Mouse (Mus musculus) erythroblast, embryonic 14.5 days (primary cell): ENCODE measurements around the gene Zfp827. TPM values are rescaled to one million over a fixed set of nuclear protein-coding genes. Genes with fewer than 3 reads are reported as not detected.
A peak's percentile ranks its signal among the peaks of the same experiment; 100 is the strongest.

Experiments used
- H3K27me3 ChIP-seq: 2 replicates; pipeline ENCODE4 v1.6.1; 2012; ENCODE audit warnings: inconsistent platforms; ENCODE audit not compliant: control insufficient read depth
- H3K36me3 ChIP-seq: 2 replicates; pipeline ENCODE4 v1.6.1; 2012; ENCODE audit warnings: mild to moderate bottlenecking, inconsistent platforms; ENCODE audit not compliant: control insufficient read depth
- H3K4me1 ChIP-seq: 2 replicates; pipeline ENCODE4 v1.6.1; 2012; ENCODE audit warnings: inconsistent platforms; ENCODE audit not compliant: control insufficient read depth
- H3K4me3 ChIP-seq: replicated peaks from 2 replicates; pipeline ENCODE3; 2012; ENCODE audit warnings: moderate library complexity, mild to moderate bottlenecking, inconsistent platforms
- H3K9me3 ChIP-seq: 2 replicates; pipeline ENCODE4 v1.6.1; 2012; ENCODE audit warnings: low read length, inconsistent platforms, mixed read lengths; ENCODE audit not compliant: control insufficient read depth
- GATA1 ChIP-seq: IDR thresholded peaks from 2 replicates; pipeline ENCODE4 v1.6.1; 2012; ENCODE audit warnings: low read length, inconsistent platforms, mixed read lengths
- TAL1 ChIP-seq: IDR thresholded peaks from 3 replicates; pipeline ENCODE4 v1.6.1; 2012; ENCODE audit warnings: low read length, inconsistent platforms, mixed read lengths
- polyA plus RNA-seq: library from polyadenylated mRNA; stranded (reverse); fragments of >175 nt; gene quantifications from 2 replicates; pipeline ENCODE4 v1.2.3, GENCODE M21; 2012

Zfp827 gene
- polyA plus RNA-seq, 1 experiment = 0.03 TPM

GRCm38 (mm10) chr8:79208181-79208580, 179.9 kb downstream of the Zfp827 start:
- peaks cover 3% of the 10 kb centered on the region; the same call in 1 of the 2 replicates for H3K4me1 ChIP-seq
- TF ChIP-seq TAL1 (no peak), GATA1 (no peak)
- H3K27me3 ChIP-seq = no peaks in the 10 kb centered on the region; the same call in 1 of the 2 replicates
- H3K4me3 ChIP-seq = no peak overlapping the region
- no peaks in the 10 kb centered on the region for H3K9me3 ChIP-seq
- H3K36me3 ChIP-seq = no peaks in the 10 kb centered on the region

GRCm38 (mm10) chr8:79208691-79209640, 180.7 kb downstream of the Zfp827 start:
- no peaks in the 10 kb centered on the region for H3K9me3 ChIP-seq
- no peaks in the 10 kb centered on the region; the same call in 1 of the 2 replicates for H3K27me3 ChIP-seq
- peaks cover 3% of the 10 kb centered on the region; the same call in 1 of the 2 replicates for H3K4me1 ChIP-seq
- TF ChIP-seq GATA1 (no peak), TAL1 (no peak)
- no peaks in the 10 kb centered on the region for H3K36me3 ChIP-seq
- H3K4me3 ChIP-seq = no peak overlapping the region

GRCm38 (mm10) chr8:79209641-79210358, 181.6 kb downstream of the Zfp827 start:
- Histone ChIP-seq H3K4me3 (peak overlapping the region; percentile 33), H3K27me3 (no peaks in the 10 kb centered on the region; the same call in 1 of the 2 replicates), H3K9me3 (no peaks in the 10 kb centered on the region), H3K36me3 (no peaks in the 10 kb centered on the region), H3K4me1 (peaks cover 3% of the 10 kb centered on the region; the same call in 1 of the 2 replicates)
- TF ChIP-seq GATA1 = no peak
- TF ChIP-seq TAL1 = no peak

- TF ChIP-seq TAL1 (no peak), GATA1 (no peak)
These were observed 183.4 kb downstream of the Zfp827 start for GRCm38 (mm10) chr8:79211630-79212029.

GRCm38 (mm10) chr8:79222106-79222751, 194.0 kb downstream of the Zfp827 start:
- no peaks in the 10 kb centered on the region for H3K9me3 ChIP-seq
- no peaks in the 10 kb centered on the region for H3K4me1 ChIP-seq
- TF ChIP-seq TAL1 (no peak), GATA1 (no peak)
- no peaks in the 10 kb centered on the region for H3K27me3 ChIP-seq
- no peaks in the 10 kb centered on the region for H3K36me3 ChIP-seq
- no peak overlapping the region for H3K4me3 ChIP-seq

More at GRCm38 (mm10) chr8:79211630-79212029, 183.4 kb downstream of the Zfp827 start:
- Histone ChIP-seq H3K4me3 (no peak overlapping the region), H3K36me3 (no peaks in the 10 kb centered on the region), H3K9me3 (no peaks in the 10 kb centered on the region), H3K27me3 (no peaks in the 10 kb centered on the region; the same call in 1 of the 2 replicates), H3K4me1 (peaks cover 3% of the 10 kb centered on the region; the same call in 1 of the 2 replicates)

GRCm38 (mm10) chr8:79222752-79223141, 194.5 kb downstream of the Zfp827 start:
- no peak overlapping the region for H3K4me3 ChIP-seq
- H3K27me3 ChIP-seq = no peaks in the 10 kb centered on the region
- H3K9me3 ChIP-seq = no peaks in the 10 kb centered on the region
- TF ChIP-seq TAL1 (no peak), GATA1 (no peak)
- no peaks in the 10 kb centered on the region for H3K36me3 ChIP-seq
- no peaks in the 10 kb centered on the region for H3K4me1 ChIP-seq

- TF ChIP-seq TAL1 = no peak
These were observed 196.1 kb downstream of the Zfp827 start for GRCm38 (mm10) chr8:79224363-79224762.

GRCm38 (mm10) chr8:79225586-79225985, 197.3 kb downstream of the Zfp827 start:
- no peak overlapping the region for H3K4me3 ChIP-seq
- H3K9me3 ChIP-seq = no peaks in the 10 kb centered on the region
- no peak for TF ChIP-seq GATA1
- TF ChIP-seq TAL1 = no peak
- H3K36me3 ChIP-seq = no peaks in the 10 kb centered on the region
- H3K4me1 ChIP-seq = no peaks in the 10 kb centered on the region
- no peaks in the 10 kb centered on the region for H3K27me3 ChIP-seq

More at GRCm38 (mm10) chr8:79224363-79224762, 196.1 kb downstream of the Zfp827 start:
- no peaks in the 10 kb centered on the region for H3K36me3 ChIP-seq
- no peaks in the 10 kb centered on the region for H3K27me3 ChIP-seq
- H3K9me3 ChIP-seq = no peaks in the 10 kb centered on the region
- no peaks in the 10 kb centered on the region for H3K4me1 ChIP-seq
- no peak overlapping the region for H3K4me3 ChIP-seq
